Mouse (Mus musculus) hindbrain, embryonic 15.5 days (tissue): ENCODE measurements at regions not wholly inside any gene's neighbourhood (a gene's known extent, or its start where the extent isn't known, plus 50 kb on each side); places are given as distances from the start of the nearest gene placed in this dataset.

Experiments
- ATAC-seq: fragments of 200-750 bp; cut with Nextera tagmentation; 2 replicates; pipeline ENCODE4 v1.8.0; 2017; ENCODE audit warnings: low read depth, moderate number of reproducible peaks, moderate TSS enrichment; ENCODE audit not compliant: low FRiP score
- H3K27ac ChIP-seq: fragments of 300-500 bp; sonication (generic); replicated peaks from 2 replicates; pipeline ENCODE4 v1.5.1; 2015; ENCODE audit warnings: mild to moderate bottlenecking, inconsistent platforms
- H3K27me3 ChIP-seq: fragments of 300-500 bp; sonication (generic); 2 replicates; pipeline ENCODE4 v1.6.1; 2015; ENCODE audit warnings: control low read depth, inconsistent platforms
- H3K36me3 ChIP-seq: fragments of 300-500 bp; sonication (generic); 2 replicates; pipeline ENCODE4 v1.6.1; 2015; ENCODE audit warnings: control low read depth, inconsistent platforms
- H3K4me1 ChIP-seq: fragments of 300-500 bp; sonication (generic); replicated peaks from 2 replicates; pipeline ENCODE4 v1.6.1; 2015; ENCODE audit warnings: control low read depth, inconsistent platforms
- H3K4me2 ChIP-seq: fragments of 300-500 bp; sonication (generic); 2 replicates; pipeline ENCODE4 v1.6.1; 2015; ENCODE audit warnings: moderate library complexity, mild to moderate bottlenecking, inconsistent platforms
- H3K4me3 ChIP-seq: fragments of 300-500 bp; sonication (generic); 2 replicates; pipeline ENCODE4 v1.5.1; 2015; ENCODE audit warnings: mild to moderate bottlenecking, inconsistent platforms
- H3K9ac ChIP-seq: fragments of 300-500 bp; sonication (generic); 2 replicates; pipeline ENCODE4 v1.6.1; 2015; ENCODE audit warnings: inconsistent platforms
- H3K9me3 ChIP-seq: fragments of 300-500 bp; sonication (generic); 2 replicates; pipeline ENCODE4 v1.6.1; 2016; ENCODE audit warnings: control low read depth, inconsistent platforms
- WGBS: fragments of 180-500 bp; shearing (Covaris S2); methylation state at CpG from one replicate; pipeline ENCODE4 v1.1.7; 2015; 5-methylcytosine and 5-hydroxymethylcytosine counted together

DNA sequence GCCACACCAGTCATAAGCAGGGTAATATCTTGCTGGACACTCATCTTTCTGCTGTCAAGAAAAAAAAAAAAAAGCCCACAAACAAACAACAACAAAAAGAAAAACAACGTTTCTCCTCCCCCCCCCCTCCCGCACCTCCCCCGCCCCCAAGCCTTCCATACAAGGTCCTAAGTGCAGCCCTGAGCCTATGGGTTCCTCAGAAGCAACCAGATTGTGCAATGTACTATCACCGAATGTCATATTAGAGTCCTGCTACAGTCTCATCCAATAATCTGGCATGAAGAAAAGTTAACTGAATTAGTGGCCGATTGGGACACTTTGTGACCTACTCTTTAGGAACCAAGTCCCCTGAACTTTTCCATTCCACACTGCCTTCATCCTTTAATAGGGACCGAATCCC is 161.5 kb downstream of the Gm10295 start:
- Histone ChIP-seq H3K4me3 (no peak overlapping the region), H3K9me3 (no peaks in the 10 kb centered on the region), H3K4me1 (peaks cover 4% of the 10 kb centered on the region; the same call in 1 of the 2 replicates), H3K27ac (no peak overlapping the region), H3K27me3 (no peaks in the 10 kb centered on the region), H3K9ac (no peak overlapping the region), H3K36me3 (no peaks in the 10 kb centered on the region), H3K4me2 (no peak overlapping the region)
- WGBS: 53% methylated on average over 6 of the region's 6 CpGs
- ATAC-seq: no peak

DNA sequence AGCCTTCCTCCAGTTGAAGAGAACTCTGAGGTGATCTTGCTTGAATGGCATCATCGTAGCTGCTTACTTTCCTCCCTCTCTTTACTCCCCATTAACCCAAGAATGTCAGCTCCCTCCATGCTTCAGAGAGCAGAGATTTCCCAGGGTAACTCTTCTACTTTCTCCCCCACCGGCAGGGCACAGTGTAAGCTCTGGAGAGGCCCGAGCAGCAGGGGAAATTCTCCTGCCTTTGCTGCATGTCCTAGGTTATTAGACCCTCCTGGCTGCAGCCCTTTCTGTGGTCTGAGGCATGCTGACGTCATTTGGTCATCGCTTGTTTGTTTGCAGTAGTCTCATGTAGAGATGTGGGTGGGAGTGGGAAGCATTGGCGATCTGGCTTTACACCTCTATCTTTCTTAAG is 163.2 kb downstream of the Gm10295 start:
- peaks cover 3% of the 10 kb centered on the region; the same call in 1 of the 2 replicates for H3K4me1 ChIP-seq
- H3K4me2 ChIP-seq: no peak overlapping the region
- no peaks in the 10 kb centered on the region for H3K27me3 ChIP-seq
- H3K4me3 ChIP-seq: no peak overlapping the region
- no peaks in the 10 kb centered on the region for H3K36me3 ChIP-seq
- WGBS: 21% methylated on average over 6 of the region's 6 CpGs
- H3K27ac ChIP-seq: no peak overlapping the region
- ATAC-seq: no peak
- H3K9me3 ChIP-seq: no peaks in the 10 kb centered on the region
- no peak overlapping the region for H3K9ac ChIP-seq

DNA sequence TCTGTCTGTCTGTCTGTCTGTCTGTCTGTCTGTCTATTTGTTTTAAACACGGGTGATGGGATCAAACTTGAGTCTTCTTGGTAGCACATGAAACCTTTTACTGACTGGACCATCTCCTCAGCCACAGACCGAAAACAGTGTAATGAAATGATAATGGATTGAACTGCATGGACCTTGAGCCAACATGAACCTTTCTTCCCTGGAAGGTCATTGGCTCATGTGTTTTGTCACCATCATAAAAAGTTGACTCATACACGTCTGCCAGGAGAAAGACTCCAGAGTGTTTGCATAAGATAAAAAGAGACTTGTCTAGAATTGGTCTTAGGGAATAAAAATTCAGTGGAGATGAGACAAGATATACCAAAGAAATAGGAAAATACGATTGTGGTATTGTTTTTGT is 176.4 kb downstream of the Gm10295 start:
- Histone ChIP-seq H3K4me3 (no peak overlapping the region), H3K9me3 (no peaks in the 10 kb centered on the region), H3K27ac (no peak overlapping the region), H3K36me3 (no peaks in the 10 kb centered on the region), H3K4me2 (no peak overlapping the region), H3K9ac (no peak overlapping the region), H3K27me3 (no peaks in the 10 kb centered on the region), H3K4me1 (no peaks in the 10 kb centered on the region)
- ATAC-seq: no peak
- 80% methylated on average over 4 of the region's 4 CpGs for WGBS

- H3K4me3 ChIP-seq: no peak overlapping the region
- no peak overlapping the region for H3K27ac ChIP-seq
- WGBS: 66% methylated on average over 5 of the region's 5 CpGs
- H3K9me3 ChIP-seq: no peaks in the 10 kb centered on the region
- H3K9ac ChIP-seq: no peak overlapping the region
- H3K27me3 ChIP-seq: no peaks in the 10 kb centered on the region
- H3K4me1 ChIP-seq: peaks cover 5% of the 10 kb centered on the region; the same call in 1 of the 2 replicates
- no peak for ATAC-seq
- H3K36me3 ChIP-seq: no peaks in the 10 kb centered on the region
- H3K4me2 ChIP-seq: no peak overlapping the region
Observed at GRCm38 (mm10) chr7:71139068-71139467, 212.2 kb downstream of the Gm10295 start.

DNA sequence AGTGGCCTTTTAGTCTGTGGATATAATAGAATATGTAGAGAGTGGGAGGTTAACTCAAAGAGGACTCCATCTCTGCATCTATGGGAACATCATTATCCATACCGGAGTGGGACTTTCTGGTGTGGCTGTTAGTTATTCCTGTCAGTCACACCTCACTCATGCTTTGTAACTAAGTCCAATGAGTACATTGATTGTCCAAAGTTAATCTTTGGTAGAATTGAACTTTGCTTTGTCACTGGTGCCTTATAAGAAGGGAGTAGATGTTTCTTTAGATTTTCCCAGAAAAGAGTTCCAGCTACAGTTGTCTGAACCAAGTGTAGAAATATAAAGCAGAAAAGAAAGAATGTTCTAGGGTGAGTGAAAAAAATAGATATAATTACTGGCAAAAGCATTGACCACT is 221.3 kb downstream of the Gm10295 start:
- Histone ChIP-seq H3K9me3 (no peaks in the 10 kb centered on the region), H3K27me3 (no peaks in the 10 kb centered on the region), H3K27ac (no peak overlapping the region), H3K36me3 (no peaks in the 10 kb centered on the region), H3K4me3 (no peak overlapping the region), H3K9ac (no peak overlapping the region), H3K4me2 (no peak overlapping the region), H3K4me1 (no peaks in the 10 kb centered on the region)
- ATAC-seq: no peak
- 89% methylated on average over 1 of the region's 1 CpGs for WGBS

GRCm38 (mm10) chr7:71128928-71129327 is 222.4 kb downstream of the Gm10295 start:
- no peak overlapping the region for H3K27ac ChIP-seq
- no peaks in the 10 kb centered on the region for H3K4me1 ChIP-seq
- WGBS: 85% methylated on average over 3 of the region's 3 CpGs
- no peak overlapping the region for H3K4me3 ChIP-seq
- H3K4me2 ChIP-seq: no peak overlapping the region
- H3K36me3 ChIP-seq: no peaks in the 10 kb centered on the region
- no peak for ATAC-seq
- H3K9ac ChIP-seq: no peak overlapping the region
- H3K27me3 ChIP-seq: no peaks in the 10 kb centered on the region
- no peaks in the 10 kb centered on the region for H3K9me3 ChIP-seq

- Histone ChIP-seq H3K4me2 (no peak overlapping the region; the same call in 1 of the 2 replicates), H3K27ac (no peak overlapping the region), H3K36me3 (no peaks in the 10 kb centered on the region), H3K4me1 (peaks cover 7% of the 10 kb centered on the region; the same call in 1 of the 2 replicates), H3K9me3 (no peaks in the 10 kb centered on the region), H3K27me3 (no peaks in the 10 kb centered on the region), H3K4me3 (no peak overlapping the region), H3K9ac (no peak overlapping the region)
- ATAC-seq: no peak
- 31% methylated on average over 5 of the region's 5 CpGs for WGBS
Observed at GRCm38 (mm10) chr7:71121453-71121852, 229.8 kb downstream of the Gm10295 start.

DNA sequence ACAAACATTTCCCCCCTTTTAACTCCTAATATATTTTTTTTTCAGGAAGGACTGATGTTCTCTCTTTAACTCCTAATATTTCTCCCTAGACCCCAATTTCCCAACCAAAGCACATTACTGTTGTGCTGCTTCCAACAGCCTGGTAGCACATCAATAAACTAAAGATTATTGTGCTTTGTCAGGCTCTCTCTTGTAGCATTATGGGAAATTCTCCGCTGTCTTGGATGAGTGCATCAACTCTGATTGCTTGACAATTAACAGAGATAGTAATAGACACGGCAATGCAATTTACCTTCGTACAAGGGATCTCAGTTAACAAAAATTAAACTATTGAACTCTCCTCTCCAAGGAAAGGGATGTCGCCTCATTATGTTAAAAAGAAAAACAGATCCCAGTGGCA is 230.3 kb downstream of the Gm10295 start:
- Histone ChIP-seq H3K27ac (no peak overlapping the region), H3K36me3 (no peaks in the 10 kb centered on the region), H3K4me2 (no peak overlapping the region; the same call in 1 of the 2 replicates), H3K4me3 (no peak overlapping the region), H3K9me3 (no peaks in the 10 kb centered on the region), H3K9ac (no peak overlapping the region), H3K4me1 (peaks cover 7% of the 10 kb centered on the region; the same call in 1 of the 2 replicates), H3K27me3 (no peaks in the 10 kb centered on the region)
- WGBS: 51% methylated on average over 4 of the region's 4 CpGs
- no peak for ATAC-seq

DNA sequence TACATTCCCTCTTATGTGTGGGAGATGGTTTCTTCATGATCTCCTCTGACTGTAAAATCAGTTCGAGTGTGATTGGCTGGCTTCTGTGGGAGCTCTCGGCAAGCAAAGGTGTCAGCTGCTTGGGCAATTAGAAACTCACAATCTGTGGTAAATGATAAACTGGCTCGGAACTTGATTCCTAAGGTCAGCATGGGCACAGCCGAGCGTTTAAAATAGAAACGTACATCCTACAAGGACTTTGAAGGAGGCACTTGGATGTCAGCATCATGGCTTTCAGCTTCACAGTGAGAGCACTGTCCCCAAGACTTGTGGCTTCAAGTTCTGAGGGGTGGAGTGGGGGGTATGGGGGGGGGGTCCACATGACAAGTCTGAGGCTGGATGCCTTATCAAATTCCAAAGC is 231.3 kb downstream of the Gm10295 start:
- Histone ChIP-seq H3K9me3 (no peaks in the 10 kb centered on the region), H3K36me3 (no peaks in the 10 kb centered on the region), H3K27me3 (no peaks in the 10 kb centered on the region), H3K4me2 (no peak overlapping the region), H3K4me1 (peaks cover 7% of the 10 kb centered on the region; the same call in 1 of the 2 replicates), H3K9ac (no peak overlapping the region), H3K27ac (no peak overlapping the region), H3K4me3 (no peak overlapping the region)
- 66% methylated on average over 6 of the region's 6 CpGs for WGBS
- no peak for ATAC-seq

GRCm38 (mm10) chr7:71107101-71107500 is 244.2 kb downstream of the Gm10295 start:
- Histone ChIP-seq H3K36me3 (no peaks in the 10 kb centered on the region), H3K9ac (no peak overlapping the region), H3K27ac (no peak overlapping the region), H3K4me3 (no peak overlapping the region), H3K4me1 (no peaks in the 10 kb centered on the region), H3K9me3 (no peaks in the 10 kb centered on the region), H3K4me2 (no peak overlapping the region), H3K27me3 (no peaks in the 10 kb centered on the region)
- 88% methylated on average over 6 of the region's 6 CpGs for WGBS
- no peak for ATAC-seq

DNA sequence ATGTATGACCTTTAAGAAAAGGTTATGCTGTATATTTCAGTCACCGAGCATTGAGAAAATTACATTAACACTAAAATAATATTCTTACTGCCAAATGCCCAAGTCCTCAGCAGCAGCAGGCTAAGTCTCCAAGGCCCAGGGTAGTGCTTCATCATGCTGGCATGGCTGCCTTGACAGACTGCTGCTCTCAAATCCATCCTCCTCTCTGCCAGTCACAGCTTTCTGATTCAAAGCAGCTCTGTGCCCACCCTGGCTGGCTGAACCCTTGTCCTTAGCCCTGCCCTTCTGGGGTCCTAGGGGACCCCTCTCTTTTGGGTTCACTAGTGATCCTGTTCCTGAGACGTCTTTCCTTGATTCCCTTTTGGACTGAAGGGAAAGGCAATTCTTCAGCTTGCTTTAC is 251.0 kb downstream of the Gm10295 start:
- 67% methylated on average over 2 of the region's 2 CpGs for WGBS
- ATAC-seq: no peak
- Histone ChIP-seq H3K9ac (no peak overlapping the region), H3K36me3 (no peaks in the 10 kb centered on the region), H3K27me3 (no peaks in the 10 kb centered on the region), H3K4me1 (no peaks in the 10 kb centered on the region), H3K9me3 (no peaks in the 10 kb centered on the region), H3K4me3 (no peak overlapping the region), H3K4me2 (no peak overlapping the region), H3K27ac (no peak overlapping the region)

GRCm38 (mm10) chr7:71098276-71098675 is 253.0 kb downstream of the Gm10295 start:
- no peaks in the 10 kb centered on the region for H3K36me3 ChIP-seq
- H3K27me3 ChIP-seq: no peaks in the 10 kb centered on the region
- H3K9ac ChIP-seq: no peak overlapping the region
- H3K4me2 ChIP-seq: no peak overlapping the region
- no peaks in the 10 kb centered on the region for H3K4me1 ChIP-seq
- H3K4me3 ChIP-seq: no peak overlapping the region
- 50% methylated on average over 4 of the region's 4 CpGs for WGBS
- H3K27ac ChIP-seq: no peak overlapping the region
- H3K9me3 ChIP-seq: no peaks in the 10 kb centered on the region
- no peak for ATAC-seq

DNA sequence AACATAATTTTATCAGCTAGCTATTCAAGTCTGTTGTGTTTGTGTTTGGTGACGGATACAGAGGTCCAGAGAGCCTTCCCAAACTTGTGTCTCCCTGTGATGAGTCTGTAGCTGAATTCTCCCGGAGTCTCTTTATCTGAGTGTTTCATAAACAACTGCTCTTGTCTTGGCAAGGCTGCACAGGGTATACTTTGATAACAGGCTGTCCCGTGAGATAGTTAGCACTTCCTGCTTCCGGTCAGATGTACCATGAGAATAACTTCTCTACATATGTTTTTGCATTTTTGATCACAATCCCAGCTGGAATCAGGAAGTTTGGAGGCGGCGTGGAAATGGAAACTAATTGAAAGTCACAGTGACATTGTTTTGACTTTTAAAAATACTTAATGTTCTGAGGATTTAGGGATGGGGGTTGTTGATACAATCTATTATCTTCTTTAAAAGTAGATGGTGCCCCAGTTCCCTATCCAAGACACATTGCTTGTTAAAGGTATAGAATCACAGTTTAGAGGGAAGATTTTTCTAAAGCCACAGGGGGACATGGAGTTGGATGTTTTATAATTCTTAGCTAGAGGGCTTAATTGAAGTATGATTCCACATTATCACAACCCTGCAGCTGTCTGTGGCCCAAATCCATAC is 257.9 kb downstream of the Gm10295 start:
- H3K4me1 ChIP-seq: no peaks in the 10 kb centered on the region
- H3K27me3 ChIP-seq: no peaks in the 10 kb centered on the region
- no peak for ATAC-seq
- 72% methylated on average over 6 of the region's 6 CpGs for WGBS
- no peak overlapping the region for H3K27ac ChIP-seq
- H3K4me2 ChIP-seq: no peak overlapping the region
- H3K36me3 ChIP-seq: no peaks in the 10 kb centered on the region
- no peak overlapping the region for H3K9ac ChIP-seq
- no peaks in the 10 kb centered on the region for H3K9me3 ChIP-seq
- H3K4me3 ChIP-seq: no peak overlapping the region
